Mouse (Mus musculus) limb, embryonic 13.5 days (tissue): ENCODE results near the gene Mcrs1. TPM values are rescaled to one million over a fixed set of nuclear protein-coding genes. Genes with fewer than 3 reads are reported as not detected.
A peak's percentile ranks its signal among the peaks of the same experiment; 100 is the strongest.
"Not testable (repeated sequence)": the region's sequence is repeated elsewhere in the genome, so short reads cannot be mapped to it uniquely, and the experiment has no call there.

Experiments
- ATAC-seq: fragments of 200-750 bp; cut with Nextera tagmentation; 2 replicates; pipeline ENCODE4 v1.8.0; 2017; ENCODE audit warnings: low read depth, moderate number of reproducible peaks, moderate TSS enrichment; ENCODE audit not compliant: low FRiP score
- H3K27ac ChIP-seq: fragments of 300-500 bp; sonication (generic); 2 replicates; pipeline ENCODE4 v1.5.1; 2015; ENCODE audit warnings: inconsistent platforms, mild to moderate bottlenecking, moderate library complexity
- H3K27me3 ChIP-seq: fragments of 300-500 bp; sonication (generic); 2 replicates; pipeline ENCODE4 v1.6.1; 2015; ENCODE audit warnings: mild to moderate bottlenecking, inconsistent platforms
- H3K36me3 ChIP-seq: fragments of 300-500 bp; sonication (generic); 2 replicates; pipeline ENCODE4 v1.6.1; 2015; ENCODE audit warnings: inconsistent platforms, mild to moderate bottlenecking, moderate library complexity
- H3K4me1 ChIP-seq: fragments of 300-500 bp; sonication (generic); 2 replicates; pipeline ENCODE4 v1.6.1; 2015; ENCODE audit warnings: inconsistent platforms
- H3K4me2 ChIP-seq: fragments of 300-500 bp; sonication (generic); replicated peaks from 2 replicates; pipeline ENCODE4 v1.6.1; 2015; ENCODE audit warnings: inconsistent platforms, mild to moderate bottlenecking, moderate library complexity
- H3K4me3 ChIP-seq: fragments of 300-500 bp; sonication (generic); 2 replicates; pipeline ENCODE4 v1.5.1; 2015; ENCODE audit warnings: moderate library complexity, mild to moderate bottlenecking, inconsistent platforms
- H3K9ac ChIP-seq: fragments of 300-500 bp; sonication (generic); 2 replicates; pipeline ENCODE4 v1.6.1; 2015; ENCODE audit warnings: mild to moderate bottlenecking, inconsistent platforms
- H3K9me3 ChIP-seq: fragments of 300-500 bp; sonication (generic); 2 replicates; pipeline ENCODE4 v1.6.1; 2016; ENCODE audit warnings: inconsistent platforms
- WGBS: fragments of 180-500 bp; shearing (Covaris S2); methylation state at CpG from one replicate; pipeline ENCODE4 v1.1.7; 2015; 5-methylcytosine and 5-hydroxymethylcytosine counted together
- polyA plus RNA-seq: library from polyadenylated mRNA; unstranded; fragments of >200 nt; fragmentation: Nextera tagmentation; extraction: Ambion mirVana; gene quantifications from 2 replicates; pipeline ENCODE4 v1.2.1, GENCODE M21; 2015

Mcrs1 gene
- polyA plus RNA-seq, 1 experiment from 2014 or later: 144 TPM

- peaks cover 17% of the 10 kb centered on the region; the same call in 1 of the 2 replicates for H3K4me1 ChIP-seq
- no peak overlapping the region for H3K9ac ChIP-seq
- 90% methylated on average over 9 of the region's 9 CpGs for WGBS
- no peaks in the 10 kb centered on the region for H3K9me3 ChIP-seq
- no peak overlapping the region for H3K4me2 ChIP-seq
- H3K4me3 ChIP-seq: no peak overlapping the region
- no peaks in the 10 kb centered on the region for H3K27me3 ChIP-seq
- H3K36me3 ChIP-seq: peaks cover 62% of the 10 kb centered on the region
- no peak overlapping the region for H3K27ac ChIP-seq
- no peak for ATAC-seq
Measured at GRCm38 (mm10) chr15:99248972-99249371, 2.8 kb downstream of the Mcrs1 start.

GRCm38 (mm10) chr15:99246736-99247135 is 5.0 kb downstream of the Mcrs1 start:
- H3K36me3 ChIP-seq: peaks cover 82% of the 10 kb centered on the region
- H3K4me3 ChIP-seq, H3K27ac ChIP-seq, H3K9me3 ChIP-seq, H3K9ac ChIP-seq, H3K4me2 ChIP-seq, H3K27me3 ChIP-seq, H3K4me1 ChIP-seq, ATAC-seq: not testable (repeated sequence)
- 92% methylated on average over 6 of the region's 6 CpGs for whole genome bisulfite sequencing

GRCm38 (mm10) chr15:99242045-99242444 is 9.7 kb downstream of the Mcrs1 start:
- Histone ChIP-seq H3K4me1 (no peaks in the 10 kb centered on the region; the same call in 1 of the 2 replicates), H3K27me3 (no peaks in the 10 kb centered on the region), H3K4me3 (no peak overlapping the region), H3K4me2 (no peak overlapping the region), H3K27ac (no peak overlapping the region), H3K9ac (no peak overlapping the region), H3K9me3 (no peaks in the 10 kb centered on the region), H3K36me3 (peaks cover 64% of the 10 kb centered on the region)
- 81% methylated on average over 10 of the region's 10 CpGs for WGBS
- peak; percentile 36; the same call in 1 of the 2 replicates for ATAC-seq

DNA sequence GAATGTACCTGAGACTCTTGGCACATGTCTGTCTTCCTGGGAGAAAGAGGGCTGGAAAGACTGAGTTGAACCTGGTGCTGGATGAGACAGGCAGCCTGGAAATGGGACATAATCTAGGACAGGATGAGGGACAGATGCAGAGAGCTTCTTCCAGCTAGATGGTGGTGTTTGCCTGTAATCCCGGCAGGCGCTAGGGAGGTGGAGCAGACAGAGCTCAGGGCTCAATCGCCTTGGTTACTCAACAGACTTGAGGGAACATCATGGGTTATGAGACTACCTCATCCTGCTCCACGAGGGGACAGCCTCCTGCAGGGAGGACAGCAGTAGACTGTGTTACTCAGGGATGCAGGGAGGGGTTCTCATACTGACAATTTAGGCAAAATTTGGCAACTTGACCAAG is 10.5 kb downstream of the Mcrs1 start:
- Histone ChIP-seq H3K9ac (no peak overlapping the region), H3K4me1 (no peaks in the 10 kb centered on the region; the same call in 1 of the 2 replicates), H3K9me3 (no peaks in the 10 kb centered on the region), H3K27me3 (no peaks in the 10 kb centered on the region), H3K4me3 (no peak overlapping the region), H3K4me2 (no peak overlapping the region), H3K36me3 (peaks cover 56% of the 10 kb centered on the region), H3K27ac (no peak overlapping the region)
- 72% methylated on average over 4 of the region's 4 CpGs for WGBS
- ATAC-seq: no peak

- H3K27ac ChIP-seq: no peak overlapping the region
- H3K9ac ChIP-seq: no peak overlapping the region
- no peaks in the 10 kb centered on the region; the same call in 1 of the 2 replicates for H3K4me1 ChIP-seq
- H3K27me3 ChIP-seq: peaks cover 4% of the 10 kb centered on the region; the same call in 1 of the 2 replicates
- no peaks in the 10 kb centered on the region for H3K9me3 ChIP-seq
- no peak overlapping the region for H3K4me2 ChIP-seq
- peaks cover 44% of the 10 kb centered on the region for H3K36me3 ChIP-seq
- ATAC-seq: no peak
- WGBS: 70% methylated on average over 4 of the region's 4 CpGs
- no peak overlapping the region for H3K4me3 ChIP-seq
Measured at GRCm38 (mm10) chr15:99240129-99240528, 11.6 kb downstream of the Mcrs1 start.

DNA sequence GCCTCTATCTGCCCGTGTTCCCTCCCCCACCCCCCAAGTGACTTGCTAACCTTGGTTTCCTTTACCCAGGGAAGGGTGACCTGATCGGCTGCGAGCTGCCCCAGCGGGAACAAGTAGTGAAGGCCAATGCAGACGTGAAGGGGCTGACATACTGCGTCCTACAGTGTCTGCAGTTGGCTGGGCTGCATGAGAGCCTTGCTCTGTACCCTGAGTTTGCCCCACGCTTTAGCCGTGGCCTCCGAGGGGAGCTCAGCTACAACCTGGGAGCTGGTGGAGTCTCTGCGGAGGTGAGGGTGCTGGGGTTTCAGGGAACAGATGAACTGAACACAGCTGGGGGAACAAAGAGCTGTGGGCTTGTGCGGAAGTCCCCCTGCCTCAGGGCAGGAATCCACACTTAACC is 13.8 kb downstream of the Mcrs1 start:
- peaks cover 24% of the 10 kb centered on the region for H3K27me3 ChIP-seq
- H3K9ac ChIP-seq: no peak overlapping the region
- H3K4me2 ChIP-seq: no peak overlapping the region
- no peak overlapping the region for H3K4me3 ChIP-seq
- H3K36me3 ChIP-seq: peaks cover 23% of the 10 kb centered on the region
- no peak for ATAC-seq
- no peaks in the 10 kb centered on the region for H3K9me3 ChIP-seq
- H3K27ac ChIP-seq: no peak overlapping the region
- WGBS: 53% methylated on average over 11 of the region's 11 CpGs
- H3K4me1 ChIP-seq: no peaks in the 10 kb centered on the region; the same call in 1 of the 2 replicates

- Histone ChIP-seq H3K36me3 (no peaks in the 10 kb centered on the region), H3K9ac (no peak overlapping the region), H3K9me3 (no peaks in the 10 kb centered on the region), H3K4me2 (no peak overlapping the region), H3K4me1 (no peaks in the 10 kb centered on the region; the same call in 1 of the 2 replicates), H3K27me3 (peaks cover 58% of the 10 kb centered on the region), H3K27ac (no peak overlapping the region), H3K4me3 (no peak overlapping the region)
- no peak for ATAC-seq
- 62% methylated on average over 12 of the region's 12 CpGs for WGBS
Measured at GRCm38 (mm10) chr15:99234326-99235010, 17.3 kb downstream of the Mcrs1 start.

GRCm38 (mm10) chr15:99233719-99234118 is 18.0 kb downstream of the Mcrs1 start:
- no peak for ATAC-seq
- peaks cover 65% of the 10 kb centered on the region for H3K27me3 ChIP-seq

GRCm38 (mm10) chr15:99231998-99232397 is 19.8 kb downstream of the Mcrs1 start:
- no peaks in the 10 kb centered on the region for H3K9me3 ChIP-seq

More at GRCm38 (mm10) chr15:99233719-99234118, 18.0 kb downstream of the Mcrs1 start:
- WGBS: 72% methylated on average over 17 of the region's 17 CpGs
- no peaks in the 10 kb centered on the region for H3K36me3 ChIP-seq
- no peak overlapping the region for H3K4me2 ChIP-seq
- H3K4me3 ChIP-seq: no peak overlapping the region
- no peak overlapping the region for H3K9ac ChIP-seq
- no peak overlapping the region for H3K27ac ChIP-seq
- H3K9me3 ChIP-seq: no peaks in the 10 kb centered on the region
- H3K4me1 ChIP-seq: no peaks in the 10 kb centered on the region; the same call in 1 of the 2 replicates

DNA sequence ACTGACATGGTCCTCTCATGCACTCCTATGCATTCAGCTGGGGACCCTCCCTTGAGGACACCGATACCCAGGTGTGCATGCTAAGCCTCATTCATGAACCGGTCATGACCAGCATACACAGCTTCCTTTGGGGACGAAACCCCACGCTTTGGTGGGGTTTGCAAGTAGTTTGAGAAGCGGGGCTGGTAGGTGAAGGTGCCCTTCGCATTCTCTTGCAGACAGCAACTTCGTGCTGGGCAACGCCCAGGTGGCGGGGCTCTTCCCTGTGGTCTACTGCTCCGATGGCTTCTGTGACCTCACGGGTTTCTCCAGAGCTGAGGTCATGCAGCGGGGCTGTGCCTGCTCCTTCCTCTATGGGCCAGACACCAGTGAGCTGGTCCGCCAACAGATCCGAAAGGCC is 25.7 kb downstream of the Mcrs1 start:
- Histone ChIP-seq H3K9ac (no peak overlapping the region), H3K36me3 (no peaks in the 10 kb centered on the region), H3K9me3 (no peaks in the 10 kb centered on the region), H3K4me1 (peaks cover 44% of the 10 kb centered on the region), H3K27me3 (peaks cover 98% of the 10 kb centered on the region), H3K27ac (no peak overlapping the region), H3K4me2 (peak overlapping the region; percentile 77), H3K4me3 (peak overlapping the region; percentile 48; the same call in 1 of the 2 replicates)
- 20% methylated on average over 14 of the region's 14 CpGs for WGBS
- no peak for ATAC-seq

More at GRCm38 (mm10) chr15:99231998-99232397, 19.8 kb downstream of the Mcrs1 start:
- no peak overlapping the region for H3K9ac ChIP-seq
- WGBS: 62% methylated on average over 10 of the region's 10 CpGs
- H3K4me3 ChIP-seq: no peak overlapping the region
- no peaks in the 10 kb centered on the region for H3K36me3 ChIP-seq
- H3K4me2 ChIP-seq: no peak overlapping the region
- H3K4me1 ChIP-seq: no peaks in the 10 kb centered on the region
- peaks cover 82% of the 10 kb centered on the region for H3K27me3 ChIP-seq
- ATAC-seq: no peak
- no peak overlapping the region for H3K27ac ChIP-seq

DNA sequence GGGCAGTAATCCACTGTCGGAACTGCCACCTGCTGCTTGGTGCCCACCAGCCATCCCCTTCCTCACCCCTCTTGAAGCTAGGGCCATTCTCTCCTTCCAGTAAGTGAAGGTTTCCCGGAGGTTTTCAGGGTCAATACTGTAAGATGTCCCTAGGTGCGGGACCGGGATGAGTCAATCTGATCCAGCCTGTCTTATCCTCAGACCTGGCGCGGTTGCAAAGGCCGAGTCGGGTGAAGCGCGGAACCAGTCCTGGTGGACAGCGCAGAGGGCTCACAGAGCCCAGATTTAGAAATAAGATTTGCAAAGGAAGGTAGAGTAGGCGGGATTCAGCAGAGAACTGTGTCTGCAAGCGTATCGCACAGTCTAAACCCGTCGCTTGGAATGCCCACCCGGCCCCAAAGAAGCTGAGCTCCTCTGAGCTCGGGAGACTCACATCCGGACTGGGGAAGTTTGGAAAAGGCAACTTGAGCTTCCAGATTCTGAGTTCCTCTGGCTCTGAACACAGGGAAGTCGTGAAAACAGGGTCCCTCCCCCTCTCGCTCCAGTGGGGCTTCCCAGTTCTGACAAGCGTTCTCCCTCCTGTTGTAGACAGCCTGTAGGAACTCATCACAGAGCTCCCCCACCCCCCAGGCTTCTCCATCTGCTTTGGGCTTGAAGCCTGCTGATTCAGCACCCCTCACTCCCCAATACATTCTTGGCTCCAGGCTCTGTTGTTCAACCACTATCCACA is 26.5 kb downstream of the Mcrs1 start:
- H3K36me3 ChIP-seq: no peaks in the 10 kb centered on the region
- peaks cover 46% of the 10 kb centered on the region for H3K4me1 ChIP-seq
- 0 out of 2 replicates have a peak overlapping the region, but pooled peaks have one; percentile 62 for H3K9ac ChIP-seq
- peak overlapping the region; percentile 48 for H3K4me3 ChIP-seq
- H3K9me3 ChIP-seq: no peaks in the 10 kb centered on the region
- H3K4me2 ChIP-seq: peak overlapping the region; percentile 77
- H3K27ac ChIP-seq: no peak overlapping the region
- peaks cover 94% of the 10 kb centered on the region for H3K27me3 ChIP-seq
- ATAC-seq: no peak
- 2% methylated on average over 22 of the region's 22 CpGs for WGBS

- peak within 1 kb of the TSS; percentile 77 for H3K4me2 ChIP-seq
- no peak within 1 kb of the TSS for H3K27ac ChIP-seq
- peak within 1 kb of the TSS; percentile 48 for H3K4me3 ChIP-seq
- peaks cover 53% of the 10 kb centered on the region for H3K4me1 ChIP-seq
- no peak for ATAC-seq
- H3K36me3 ChIP-seq: no peaks in the 10 kb centered on the region
- H3K9ac ChIP-seq: peak within 1 kb of the TSS; percentile 62
- H3K27me3 ChIP-seq: peaks cover 94% of the 10 kb centered on the region
- WGBS: under 1% methylated on average over 59 of the region's 66 CpGs
- H3K9me3 ChIP-seq: no peaks in the 10 kb centered on the region
Measured at GRCm38 (mm10) chr15:99224208-99224911, 27.4 kb downstream of the Mcrs1 start, which contains the start of gene Kcnh3. Gene Kcnh3, plus strand, starts transcription at chr15:99224861.
